Mouse (Mus musculus) midbrain, embryonic 11.5 days (tissue): ENCODE results near the gene Spint1. TPM values are rescaled to one million over a fixed set of nuclear protein-coding genes. Genes with fewer than 3 reads are reported as not detected.

Source experiments
- ATAC-seq: fragments of 200-750 bp; cut with Nextera tagmentation; 2 replicates; pipeline ENCODE4 v1.8.0; 2017; ENCODE audit warnings: moderate TSS enrichment, moderate library complexity; ENCODE audit not compliant: low FRiP score
- DNase-seq: peaks from one replicate; pipeline ENCODE4 v3.0.0; 2015; ENCODE audit warnings: low spot score; ENCODE audit errors: missing footprints
- H3K27ac ChIP-seq: fragments of 300-500 bp; sonication (generic); 2 replicates; pipeline ENCODE4 v1.5.1; 2014; ENCODE audit warnings: low read depth, low read length
- H3K27me3 ChIP-seq: fragments of 300-500 bp; sonication (generic); 2 replicates; pipeline ENCODE4 v1.6.1; 2014; ENCODE audit warnings: mild to moderate bottlenecking, low read length, moderate library complexity, mixed read lengths; ENCODE audit not compliant: control insufficient read depth, insufficient read depth
- H3K36me3 ChIP-seq: fragments of 300-500 bp; sonication (generic); 2 replicates; pipeline ENCODE4 v1.6.1; 2014; ENCODE audit warnings: mild to moderate bottlenecking, low read length, moderate library complexity, mixed read lengths; ENCODE audit not compliant: control insufficient read depth, insufficient read depth
- H3K4me1 ChIP-seq: fragments of 300-500 bp; sonication (generic); 2 replicates; pipeline ENCODE4 v1.6.1; 2014; ENCODE audit warnings: low read length; ENCODE audit not compliant: control insufficient read depth, insufficient read depth
- H3K4me2 ChIP-seq: fragments of 300-500 bp; sonication (generic); 2 replicates; pipeline ENCODE4 v1.6.1; 2014; ENCODE audit warnings: mild to moderate bottlenecking, moderate library complexity
- H3K4me3 ChIP-seq: fragments of 300-500 bp; sonication (generic); 2 replicates; pipeline ENCODE4 v1.5.1; 2014; ENCODE audit warnings: low read depth, low read length
- H3K9ac ChIP-seq: fragments of 300-500 bp; sonication (generic); 2 replicates; pipeline ENCODE4 v1.6.1; 2014; ENCODE audit warnings: low read length
- H3K9me3 ChIP-seq: fragments of 300-500 bp; sonication (generic); 2 replicates; pipeline ENCODE4 v1.6.1; 2016; ENCODE audit warnings: low read length; ENCODE audit not compliant: control insufficient read depth
- WGBS: fragments of 180-500 bp; shearing (Covaris S2); extraction: QIAGEN DNeasy Blood & Tissue Kit; methylation state at CpG from one replicate; pipeline ENCODE4 v1.1.7; 2014; 5-methylcytosine and 5-hydroxymethylcytosine counted together
- polyA plus RNA-seq: library from polyadenylated mRNA; unstranded; fragments of >200 nt; fragmentation: Nextera tagmentation; extraction: Ambion mirVana; gene quantifications from 2 replicates; pipeline ENCODE4 v1.2.1, GENCODE M21; 2014

Spint1 gene
- polyA plus RNA-seq = 1.1 and 1.2 TPM in 2 replicates

GRCm38 (mm10) chr2:119237210-119237870 is at the start of gene Spint1:
Gene Spint1 (plus strand): TSS chr2:119237362.
- no peak within 1 kb of the TSS for H3K27ac ChIP-seq
- no peak for ATAC-seq

GRCm38 (mm10) chr2:119189029-119189710 is 48.0 kb upstream of the Spint1 start:
- Histone ChIP-seq H3K27me3 (no peaks in the 10 kb centered on the region), H3K4me2 (peak overlapping the region; percentile 40), H3K36me3 (no peaks in the 10 kb centered on the region), H3K4me3 (peak overlapping the region; percentile 6; the same call in 1 of the 2 replicates), H3K4me1 (0 out of 2 replicates have a peak, but pooled peaks cover 2% of the 10 kb centered on the region), H3K9ac (no peak overlapping the region), H3K9me3 (no peaks in the 10 kb centered on the region), H3K27ac (no peak overlapping the region)
- ATAC-seq (peak; percentile 84), DNase-seq (peak; percentile 98)
- WGBS = 10% methylated on average over 15 of the region's 15 CpGs

More at GRCm38 (mm10) chr2:119237210-119237870, at the start of gene Spint1:
- Histone ChIP-seq H3K27me3 (peaks cover 36% of the 10 kb centered on the region), H3K4me3 (peak within 1 kb of the TSS; percentile 37), H3K4me1 (peaks cover 9% of the 10 kb centered on the region), H3K36me3 (no peaks in the 10 kb centered on the region), H3K9me3 (no peaks in the 10 kb centered on the region), H3K4me2 (peak within 1 kb of the TSS; percentile 64), H3K9ac (peak within 1 kb of the TSS; percentile 28)
- 1% methylated on average over 73 of the region's 73 CpGs for WGBS
- DNase-seq = peak; percentile 90

GRCm38 (mm10) chr2:119190969-119191368 is 46.2 kb upstream of the Spint1 start:
- whole genome bisulfite sequencing = 84% methylated on average over 5 of the region's 5 CpGs
- Histone ChIP-seq H3K9me3 (no peaks in the 10 kb centered on the region), H3K27ac (no peak overlapping the region), H3K4me3 (no peak overlapping the region), H3K9ac (no peak overlapping the region), H3K27me3 (no peaks in the 10 kb centered on the region), H3K36me3 (no peaks in the 10 kb centered on the region), H3K4me1 (0 out of 2 replicates have a peak, but pooled peaks cover 2% of the 10 kb centered on the region), H3K4me2 (no peak overlapping the region)
- ATAC-seq = no peak
- DNase-seq = peak; percentile 51

- Histone ChIP-seq H3K4me3 (no peak overlapping the region), H3K4me1 (0 out of 2 replicates have a peak, but pooled peaks cover 2% of the 10 kb centered on the region), H3K36me3 (no peaks in the 10 kb centered on the region), H3K9ac (no peak overlapping the region), H3K9me3 (no peaks in the 10 kb centered on the region), H3K4me2 (no peak overlapping the region), H3K27me3 (no peaks in the 10 kb centered on the region), H3K27ac (no peak overlapping the region)
- DNase-seq = peak; percentile 61
- no peak for ATAC-seq
- 87% methylated on average over 5 of the region's 5 CpGs for WGBS
Measured at GRCm38 (mm10) chr2:119194140-119194539, 43.0 kb upstream of the Spint1 start.

GRCm38 (mm10) chr2:119196316-119197108 is 40.6 kb upstream of the Spint1 start:
- ATAC-seq (no peak), DNase-seq (peak; percentile 69)
- no peak overlapping the region for H3K9ac ChIP-seq
- no peaks in the 10 kb centered on the region for H3K36me3 ChIP-seq
- no peak overlapping the region for H3K4me3 ChIP-seq
- H3K4me1 ChIP-seq = no peaks in the 10 kb centered on the region
- WGBS = 34% methylated on average over 4 of the region's 4 CpGs
- H3K9me3 ChIP-seq = no peaks in the 10 kb centered on the region
- no peak overlapping the region for H3K4me2 ChIP-seq
- H3K27me3 ChIP-seq = no peaks in the 10 kb centered on the region
- H3K27ac ChIP-seq = no peak overlapping the region

- H3K9ac ChIP-seq = no peak overlapping the region
- no peaks in the 10 kb centered on the region for H3K9me3 ChIP-seq
- 79% methylated on average over 1 of the region's 1 CpGs for WGBS
- DNase-seq (no peak), ATAC-seq (no peak)
- no peaks in the 10 kb centered on the region for H3K27me3 ChIP-seq
- H3K4me2 ChIP-seq = no peak overlapping the region
- H3K4me1 ChIP-seq = no peaks in the 10 kb centered on the region
- no peak overlapping the region for H3K4me3 ChIP-seq
- H3K36me3 ChIP-seq = no peaks in the 10 kb centered on the region
- H3K27ac ChIP-seq = no peak overlapping the region
Measured at GRCm38 (mm10) chr2:119197493-119197892, 39.7 kb upstream of the Spint1 start.

DNA sequence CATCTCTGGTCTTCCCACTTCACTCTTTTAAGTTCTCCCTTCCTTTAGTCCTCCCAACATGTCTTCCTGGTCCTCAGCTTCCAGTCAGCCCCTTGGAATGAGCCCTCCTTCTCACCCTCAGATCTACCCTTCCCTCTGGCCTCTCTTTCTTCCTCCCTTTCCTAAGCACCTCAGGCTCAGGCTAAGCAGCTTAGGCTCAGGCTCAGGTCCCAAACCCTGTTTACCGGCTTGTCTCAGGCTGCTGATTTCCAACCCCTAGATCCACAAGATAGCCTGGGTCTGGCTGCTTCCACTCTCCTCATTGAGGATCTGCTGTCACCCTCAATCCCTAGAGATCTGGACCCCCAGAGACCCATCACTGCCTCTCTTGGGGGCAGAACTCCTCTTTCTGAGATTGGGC is 39.1 kb upstream of the Spint1 start:
- Histone ChIP-seq H3K4me3 (no peak overlapping the region), H3K36me3 (no peaks in the 10 kb centered on the region), H3K9me3 (no peaks in the 10 kb centered on the region), H3K27ac (no peak overlapping the region), H3K4me2 (no peak overlapping the region), H3K9ac (no peak overlapping the region), H3K27me3 (no peaks in the 10 kb centered on the region), H3K4me1 (peaks cover 1% of the 10 kb centered on the region; the same call in 1 of the 2 replicates)
- 0% methylated on average over 1 of the region's 1 CpGs for WGBS
- ATAC-seq (no peak), DNase-seq (peak; percentile 60)

GRCm38 (mm10) chr2:119198934-119199333 is 38.2 kb upstream of the Spint1 start:
- no peaks in the 10 kb centered on the region for H3K9me3 ChIP-seq
- H3K27ac ChIP-seq = no peak overlapping the region
- no peak overlapping the region for H3K4me2 ChIP-seq
- no peak overlapping the region for H3K4me3 ChIP-seq
- 46% methylated on average over 3 of the region's 3 CpGs for WGBS
- ATAC-seq (no peak), DNase-seq (peak; percentile 79)
- no peaks in the 10 kb centered on the region for H3K27me3 ChIP-seq
- H3K36me3 ChIP-seq = no peaks in the 10 kb centered on the region
- no peak overlapping the region for H3K9ac ChIP-seq
- peaks cover 2% of the 10 kb centered on the region; the same call in 1 of the 2 replicates for H3K4me1 ChIP-seq
